Mouse (Mus musculus): ENCODE measurements around the gene Ahnak2.

GRCm38 (mm10) chr12:112769031-112769430 is 33.4 kb downstream of the Ahnak2 start:
- no peak for TF ChIP-seq CTCF (IDR thresholded peaks at IDR 0.05; ENCODE audit: borderline replicate concordance, control insufficient read depth, extremely low read depth, insufficient read depth, low read length, poor library complexity)
- no peak for TF ChIP-seq POLR2A (IDR thresholded peaks at IDR 0.05; ENCODE audit: control insufficient read depth, extremely low read depth, insufficient read depth, low read length, poor library complexity)

Measured in thymus, adult 2 months (tissue).